Mouse (Mus musculus) CD4-positive, CD25-positive, alpha-beta regulatory T cell, adult 4 months (primary cell): ENCODE data around the gene Kdm5a. TPM values are rescaled to one million over a fixed set of nuclear protein-coding genes. Genes with fewer than 3 reads are reported as not detected.

Source experiments
- ATAC-seq: one replicate; pipeline ENCODE4 v1.8.0; 2017
- polyA plus RNA-seq, 2 experiments: library from polyadenylated mRNA; unstranded; fragments of 100-300 nt; shearing (Covaris generic); gene quantifications; one replicate each; pipeline ENCODE4 v1.2.1; 2017

Kdm5a gene
- polyA plus RNA-seq, 2 experiments from 2014 or later: 82.2 to 92.8 TPM

DNA sequence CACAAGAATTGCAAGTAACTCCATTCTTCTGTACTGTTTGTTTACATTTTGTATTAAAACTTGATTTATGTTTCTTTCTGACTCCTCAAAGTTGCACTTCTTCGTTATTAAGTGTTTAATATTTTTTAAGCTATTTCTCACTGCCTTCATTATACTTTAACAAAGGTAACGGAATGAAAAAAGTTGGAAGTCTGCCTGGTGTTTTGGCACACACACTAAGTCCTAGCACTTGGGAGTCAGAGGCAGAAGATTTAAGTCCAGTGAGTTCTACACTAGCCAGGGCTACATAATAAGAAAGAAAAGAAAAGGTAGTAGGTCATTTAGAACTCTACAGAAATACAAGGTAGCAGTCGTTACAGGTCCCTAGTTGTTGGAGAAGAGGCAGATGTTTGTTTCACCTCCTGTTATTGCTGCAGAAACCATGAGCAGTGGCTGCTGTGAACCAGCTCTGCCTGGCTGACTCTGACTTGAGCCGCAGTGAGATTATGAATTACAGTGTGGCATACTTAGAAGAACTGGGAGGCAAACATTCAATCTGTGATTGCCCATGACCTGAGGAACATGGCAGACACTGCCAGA is 78.3 kb downstream of the Kdm5a start:
- no peak for ATAC-seq

DNA sequence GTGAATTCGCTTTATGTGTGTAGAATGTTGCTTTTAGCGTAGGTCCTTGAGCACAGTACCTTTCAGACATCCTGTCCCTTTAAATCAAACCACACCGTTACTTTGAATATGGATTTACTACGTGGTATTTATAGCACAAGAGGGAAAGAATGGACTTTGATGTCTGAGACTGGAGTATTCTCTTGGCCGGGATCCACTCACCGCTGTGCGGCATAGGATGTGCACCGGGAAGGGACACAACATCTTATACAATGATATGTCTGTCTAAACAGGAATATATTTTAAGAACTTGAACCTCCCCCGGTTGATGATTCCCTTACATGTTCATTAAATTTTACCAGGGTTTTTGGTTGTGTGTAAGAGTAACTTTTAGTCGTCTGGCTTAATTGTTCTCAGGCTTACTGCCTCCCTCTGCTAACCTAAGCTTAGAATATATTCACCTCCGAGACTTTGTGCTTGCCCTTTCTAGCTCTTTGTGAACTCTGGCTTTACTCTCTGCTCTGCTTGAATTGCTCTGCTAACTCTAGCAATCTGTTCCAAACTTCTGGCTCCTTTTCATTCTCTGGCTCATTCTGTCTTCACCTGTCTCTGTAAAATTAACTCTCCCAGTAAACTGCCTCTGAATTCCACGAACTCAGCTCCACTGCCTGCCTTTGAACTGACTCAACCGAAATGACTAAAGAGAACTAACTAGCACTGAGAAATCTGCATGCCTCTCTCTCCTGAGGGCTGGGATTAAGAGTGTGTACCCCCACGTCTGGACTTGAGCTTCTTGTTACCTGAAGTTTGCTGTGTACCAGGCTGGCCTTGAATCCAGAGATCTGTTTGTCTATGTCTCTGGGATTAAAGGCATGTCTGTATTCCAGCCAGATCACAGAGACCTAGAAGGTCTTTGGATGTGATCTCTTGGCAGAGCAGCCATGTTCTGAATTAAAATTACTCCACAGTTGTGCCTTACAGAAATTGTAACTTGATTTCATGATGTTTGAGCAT is 79.7 kb downstream of the Kdm5a start:
- no peak for ATAC-seq

DNA sequence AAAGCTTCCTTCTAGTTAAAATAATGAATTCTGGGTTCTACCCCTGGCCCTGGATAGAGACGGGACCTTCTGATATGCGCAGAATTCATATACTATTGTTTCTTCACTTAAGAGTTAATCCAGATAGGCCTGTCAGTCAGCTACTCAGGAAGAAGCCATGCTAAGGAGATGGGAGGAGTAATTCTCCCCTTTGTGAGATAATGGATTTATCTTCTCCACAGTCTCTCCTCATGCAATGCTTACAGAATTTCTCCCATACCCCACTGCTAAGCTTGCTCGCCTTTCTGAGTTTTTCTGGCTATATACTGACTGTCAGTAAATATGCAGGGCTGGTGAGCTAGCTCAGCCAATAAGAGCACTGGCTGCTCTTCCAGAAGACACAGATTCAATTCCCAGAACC is 86.3 kb downstream of the Kdm5a start:
- no peak for ATAC-seq

DNA sequence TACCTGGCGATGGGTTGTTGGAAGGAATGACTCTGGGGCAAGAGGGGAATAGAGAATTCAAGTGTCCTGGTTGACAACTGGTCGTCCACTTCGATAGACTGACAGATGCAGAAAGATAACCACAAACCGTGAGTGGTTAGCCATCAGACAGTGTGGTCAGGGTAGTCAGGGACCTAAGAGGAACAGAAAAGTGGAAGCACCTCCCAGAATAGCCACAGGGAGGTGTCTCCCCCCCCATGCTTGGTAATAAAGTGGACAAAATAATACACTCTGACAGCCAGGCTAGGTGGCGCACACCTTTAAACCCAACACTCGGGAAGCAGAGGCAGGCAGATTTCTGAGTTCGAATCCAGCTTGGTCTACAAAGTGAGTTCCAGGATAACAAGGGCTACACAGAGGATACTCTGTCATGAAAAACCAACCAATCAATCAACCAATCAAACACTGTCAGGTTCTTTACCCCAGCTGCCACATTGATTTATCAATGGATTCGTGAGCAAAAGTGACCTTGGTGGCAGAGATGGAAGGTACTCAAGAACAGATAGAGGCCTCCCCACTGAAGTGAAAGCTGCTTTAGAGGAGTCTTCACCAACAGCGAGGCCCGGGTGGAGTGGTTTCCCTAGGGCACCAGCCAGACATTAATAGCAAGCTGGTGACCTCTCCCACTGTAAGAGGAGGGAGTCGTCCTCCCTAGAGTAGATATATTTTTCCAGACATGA is 88.6 kb downstream of the Kdm5a start:
- ATAC-seq: no peak

DNA sequence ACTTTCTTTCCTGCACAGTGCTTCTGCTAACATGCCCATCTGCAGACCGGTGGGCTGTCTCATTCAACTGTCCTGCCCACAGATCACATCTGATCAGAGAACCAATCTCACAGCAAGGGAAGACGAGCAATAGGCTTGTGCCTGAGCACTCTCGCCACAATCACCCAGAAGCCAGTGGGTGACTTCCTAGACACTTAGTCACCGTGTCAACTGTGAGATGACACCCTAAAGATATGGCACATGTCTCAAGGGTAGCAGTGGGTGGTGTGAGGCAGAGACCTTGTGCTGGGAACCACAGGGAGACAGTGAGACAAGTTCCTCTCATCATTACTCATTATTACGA is 89.2 kb downstream of the Kdm5a start:
- peak; percentile 55 for ATAC-seq

DNA sequence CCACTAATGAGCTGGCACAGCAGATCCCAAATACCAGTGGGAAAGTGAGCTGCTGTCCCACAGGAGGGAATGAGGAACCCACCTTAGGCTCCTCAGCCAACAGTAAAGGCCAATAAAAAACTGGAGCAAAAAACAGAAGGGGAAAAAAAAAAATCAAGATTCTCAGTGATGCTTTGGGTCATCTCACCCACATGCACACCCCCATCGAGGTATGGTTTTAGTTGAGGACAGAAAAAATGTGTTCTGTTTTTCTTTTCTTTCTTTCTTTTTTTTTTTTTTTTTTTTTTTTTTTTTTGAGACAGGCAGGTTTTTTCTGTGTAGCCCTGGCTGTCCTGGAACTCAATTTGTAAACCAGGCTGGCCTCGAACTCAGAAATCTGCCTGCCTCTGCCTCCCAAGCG is 89.6 kb downstream of the Kdm5a start:
- no peak for ATAC-seq

DNA sequence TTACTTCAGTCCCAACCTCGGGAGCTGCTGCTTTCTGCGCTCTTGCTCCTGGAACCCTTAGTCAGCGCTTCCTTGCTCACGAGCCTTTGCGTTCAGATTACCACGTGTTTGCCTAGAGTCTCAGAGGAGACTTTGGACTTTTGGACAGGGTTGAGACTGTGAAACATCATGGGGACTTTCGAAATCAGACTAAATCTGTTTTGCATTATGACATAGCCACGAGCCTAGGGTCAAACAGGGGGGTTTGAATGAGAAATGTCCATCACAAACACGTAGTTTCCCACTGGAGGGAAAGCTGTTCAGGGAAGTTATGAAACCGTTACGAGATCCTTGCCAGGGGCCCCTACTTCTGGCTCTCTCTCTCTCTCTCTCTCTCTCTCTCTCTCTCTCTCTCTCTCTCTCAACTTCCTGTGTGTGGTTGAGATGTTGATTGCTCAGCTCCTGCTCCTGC is 90.7 kb downstream of the Kdm5a start:
- peak; percentile 64 for ATAC-seq

DNA sequence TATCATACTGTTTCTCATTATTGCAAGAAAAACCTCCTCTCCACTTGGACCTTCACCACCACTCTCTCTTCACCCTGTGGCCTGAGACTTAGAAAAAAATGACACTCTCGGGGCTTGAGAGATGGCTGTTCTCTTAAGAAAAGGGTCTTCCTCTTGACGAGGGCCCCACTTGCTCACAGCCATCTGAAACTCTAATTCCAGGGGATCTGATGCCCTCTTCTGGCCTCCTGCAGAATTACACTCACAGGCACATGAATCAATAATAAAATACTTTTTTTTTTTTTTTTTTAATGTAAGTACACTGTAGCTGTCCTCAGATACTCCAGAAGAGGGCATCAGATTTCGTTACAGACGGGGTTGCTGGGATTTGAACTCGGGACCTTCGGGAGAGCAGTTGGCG is 93.2 kb downstream of the Kdm5a start:
- peak; percentile 33 for ATAC-seq

DNA sequence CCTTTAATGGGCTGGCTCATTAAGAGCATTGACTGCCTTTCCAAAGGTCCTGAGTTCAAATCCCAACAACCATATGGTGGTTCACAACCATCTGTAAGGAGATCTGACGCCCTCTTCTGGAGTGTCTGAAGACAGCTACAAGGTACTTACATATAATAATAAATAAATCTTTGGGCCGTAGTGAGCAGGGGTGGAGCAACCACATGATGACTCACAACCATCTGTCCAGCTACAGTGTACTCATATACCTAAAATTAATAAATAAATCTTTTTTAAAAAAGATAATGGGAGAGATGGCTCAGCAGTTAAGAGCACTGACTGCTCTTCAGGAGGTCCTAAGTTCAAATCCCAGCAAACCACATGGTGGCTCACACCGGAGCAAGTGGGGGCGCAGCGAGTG is 93.8 kb downstream of the Kdm5a start:
- no peak for ATAC-seq

DNA sequence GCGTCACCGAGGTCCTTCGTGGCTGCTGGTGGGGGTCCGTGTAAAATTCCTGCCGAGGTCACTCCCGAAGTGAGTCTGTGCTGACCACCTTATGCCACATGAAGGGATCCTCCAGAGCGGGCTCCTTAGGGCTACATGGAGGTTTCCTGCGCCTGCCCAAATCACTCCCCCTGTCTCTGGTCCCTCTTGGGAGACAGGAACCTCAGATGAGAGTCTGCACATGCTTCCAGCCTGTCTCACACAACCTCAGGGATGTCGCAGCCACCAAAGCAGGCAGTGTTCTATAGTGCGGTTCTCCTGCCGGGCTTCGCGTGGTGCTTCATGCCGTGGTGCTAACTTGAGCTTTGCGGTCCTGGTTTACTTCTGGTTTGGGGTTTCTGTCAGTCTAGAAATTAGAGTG is 97.3 kb downstream of the Kdm5a start:
- ATAC-seq: no peak

DNA sequence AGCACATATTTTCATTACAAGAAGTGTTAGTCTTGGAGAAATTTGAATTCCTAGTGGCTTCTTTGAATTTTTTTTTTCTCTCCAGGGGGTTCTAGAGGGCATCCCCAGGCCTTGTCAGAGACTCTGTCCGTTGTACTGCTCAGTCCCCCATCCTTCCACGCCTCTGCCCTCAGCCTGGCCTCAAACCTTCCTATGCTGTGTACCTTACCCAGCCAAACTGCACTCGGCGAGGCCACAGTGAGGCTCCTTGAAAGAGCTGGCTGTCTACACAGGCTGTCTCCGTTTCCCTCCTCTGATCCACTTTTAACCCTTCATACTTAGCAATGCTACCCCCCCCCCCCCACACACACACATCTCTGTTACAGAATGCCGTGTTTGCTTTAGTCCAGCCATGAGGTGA is 98.3 kb downstream of the Kdm5a start:
- ATAC-seq: no peak

DNA sequence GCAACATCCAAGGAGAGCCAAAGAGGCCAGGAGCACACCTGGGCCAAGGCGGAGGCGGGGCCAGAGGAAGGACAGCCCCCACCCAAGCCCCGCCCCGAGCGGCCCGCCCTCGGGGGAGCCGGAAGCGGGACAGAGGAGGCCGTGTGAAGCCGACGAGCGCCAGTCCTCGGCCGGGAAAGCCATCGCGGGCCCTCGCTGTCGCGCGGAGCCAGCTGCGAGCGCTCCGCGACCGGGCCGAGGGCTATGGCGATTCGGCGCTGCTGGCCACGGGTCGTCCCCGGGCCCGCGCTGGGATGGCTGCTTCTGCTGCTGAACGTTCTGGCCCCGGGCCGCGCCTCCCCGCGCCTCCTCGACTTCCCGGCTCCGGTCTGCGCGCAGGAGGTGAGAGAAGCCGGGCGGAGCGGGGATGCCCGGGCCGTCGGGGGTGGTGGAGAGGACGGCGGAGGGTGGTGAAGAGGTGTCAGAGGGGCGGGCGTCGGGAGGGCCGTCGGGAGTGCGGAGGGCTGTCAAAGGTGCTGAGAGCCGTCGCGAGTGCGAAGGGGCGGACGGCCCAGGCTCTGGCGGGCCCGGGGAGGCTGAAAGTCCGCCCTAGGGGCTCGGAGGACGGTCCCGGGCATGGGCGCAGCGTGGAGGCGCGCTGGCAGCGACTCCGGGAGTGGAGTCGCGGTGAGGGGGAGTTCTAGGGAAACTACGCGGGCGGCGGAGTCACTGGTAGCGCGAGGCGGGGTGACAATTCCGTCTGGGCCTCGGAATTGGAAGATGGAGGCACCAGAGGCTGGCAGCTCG is 99.4 kb downstream of the Kdm5a start, which contains the start of gene Il17ra:
Il17ra (plus strand) TSS at position 162 of the 786 bp plus-strand sequence.
- peak; percentile 58 for ATAC-seq

DNA sequence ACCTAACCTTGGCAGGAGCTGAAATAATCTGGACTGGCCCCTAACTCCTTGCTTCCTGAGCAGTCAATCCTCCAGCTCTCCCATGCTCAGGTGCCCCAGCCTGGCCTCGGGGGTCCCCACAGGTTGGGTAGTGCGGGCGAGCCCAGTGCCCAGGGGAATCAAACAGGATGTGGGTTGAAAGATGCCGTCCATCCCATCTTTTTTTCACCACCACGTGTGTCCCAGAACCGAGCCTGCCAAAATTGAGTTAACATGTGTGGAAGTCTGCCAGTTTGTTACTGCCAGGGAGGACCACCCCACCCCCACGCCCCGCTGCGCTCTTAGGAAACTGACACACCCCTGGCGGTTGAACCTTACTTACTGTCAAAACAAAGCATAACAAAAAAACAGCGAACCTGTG is 100.0 kb downstream of the Kdm5a start:
- ATAC-seq: peak; percentile 46

DNA sequence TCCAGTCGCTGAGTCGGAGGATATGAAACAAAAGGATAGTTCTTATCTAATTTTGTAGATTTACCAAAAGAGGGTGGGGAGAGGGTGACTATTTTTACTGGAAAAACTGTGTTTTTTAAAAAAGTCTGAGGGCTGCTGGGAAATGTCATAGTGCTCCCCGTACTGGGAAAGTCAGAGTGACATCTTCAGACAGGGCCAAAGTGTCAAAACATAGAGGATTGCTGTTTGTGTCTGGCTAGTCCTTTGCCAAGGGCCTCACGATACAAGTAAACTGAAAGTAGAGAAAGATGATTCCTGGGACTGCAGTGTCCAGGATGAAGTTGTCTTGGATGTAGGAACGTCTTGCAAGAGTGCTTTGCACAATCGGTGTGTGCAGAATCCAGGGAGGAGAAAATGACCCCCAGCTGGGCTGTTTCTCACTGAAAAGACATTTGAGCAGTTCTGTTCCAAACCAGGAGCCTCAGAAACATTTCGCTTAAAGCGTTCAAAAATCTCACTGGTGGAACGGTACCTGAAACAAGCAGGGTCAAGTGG is 100.5 kb downstream of the Kdm5a start:
- no peak for ATAC-seq

DNA sequence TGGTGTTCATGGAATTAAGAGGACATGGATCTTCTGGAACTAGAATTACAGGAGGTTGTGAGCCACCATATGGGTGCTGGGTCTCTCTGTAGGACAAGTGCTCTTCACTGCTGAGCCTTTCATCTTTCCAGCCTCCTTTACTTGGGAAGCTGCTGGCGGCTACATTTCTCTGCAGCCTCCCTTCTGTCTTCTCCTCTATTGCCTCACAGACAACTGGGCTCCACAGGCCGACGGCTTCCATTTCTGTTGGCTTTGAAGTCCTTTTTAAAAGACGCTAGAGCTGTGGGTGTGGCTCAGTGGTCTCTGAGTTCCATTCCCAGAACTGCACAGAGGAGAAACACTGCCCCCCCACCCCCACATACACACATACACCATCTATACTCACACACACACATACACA is 101.5 kb downstream of the Kdm5a start:
- no peak for ATAC-seq

DNA sequence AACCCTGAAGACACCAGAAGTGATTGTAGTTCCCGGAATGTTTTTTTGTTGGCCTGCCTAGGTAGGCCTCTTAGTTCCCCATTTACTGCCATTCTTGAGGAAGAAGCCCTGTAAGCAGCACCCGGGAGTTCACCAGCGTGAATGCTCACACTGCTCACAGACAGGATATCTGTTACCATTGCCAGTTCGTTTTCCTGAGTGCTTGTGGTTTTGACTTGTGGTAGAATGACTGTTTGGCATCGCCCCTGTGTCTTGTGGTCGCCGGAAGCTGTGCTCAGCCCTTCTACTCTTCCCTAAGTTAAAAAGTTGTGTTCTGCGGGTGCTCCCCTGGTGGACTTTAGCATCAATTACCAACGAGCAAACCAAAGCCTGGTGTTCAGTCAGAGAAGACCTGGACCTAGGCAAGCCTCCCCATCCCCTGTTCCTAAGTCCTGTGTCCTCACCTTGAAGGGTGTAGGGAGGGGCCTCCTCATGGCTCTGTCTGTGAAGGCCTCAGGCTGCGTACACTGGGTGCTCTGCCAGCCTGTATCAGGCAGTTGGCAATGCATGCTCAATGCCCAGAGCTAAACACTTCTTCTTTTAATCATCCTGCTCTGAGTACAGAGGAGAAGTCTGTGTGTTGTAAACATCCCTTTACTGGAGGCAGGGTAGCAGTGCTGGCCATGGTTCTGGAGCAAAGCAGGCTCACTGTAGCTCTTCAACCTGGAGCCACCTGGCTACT is 102.8 kb downstream of the Kdm5a start:
- peak; percentile 76 for ATAC-seq

DNA sequence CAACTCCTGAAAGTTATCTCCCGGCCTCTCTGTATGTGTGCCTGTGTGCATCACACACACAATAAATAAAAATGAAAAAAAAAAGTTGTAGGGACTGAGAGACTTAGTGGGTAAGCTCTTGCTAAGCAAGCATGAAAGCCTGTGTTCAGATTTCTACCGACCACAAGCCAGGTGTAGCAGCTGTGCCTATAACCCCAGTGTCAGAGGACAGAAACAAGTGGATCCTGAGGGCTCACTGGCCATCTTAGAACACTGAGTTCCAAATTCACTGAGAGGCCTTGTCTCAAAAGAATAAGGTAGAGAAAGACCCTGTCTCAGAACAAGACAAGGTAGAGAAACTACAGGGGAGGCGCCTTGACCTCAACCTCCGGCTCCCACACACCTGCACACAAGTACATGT is 104.3 kb downstream of the Kdm5a start:
- ATAC-seq: no peak

DNA sequence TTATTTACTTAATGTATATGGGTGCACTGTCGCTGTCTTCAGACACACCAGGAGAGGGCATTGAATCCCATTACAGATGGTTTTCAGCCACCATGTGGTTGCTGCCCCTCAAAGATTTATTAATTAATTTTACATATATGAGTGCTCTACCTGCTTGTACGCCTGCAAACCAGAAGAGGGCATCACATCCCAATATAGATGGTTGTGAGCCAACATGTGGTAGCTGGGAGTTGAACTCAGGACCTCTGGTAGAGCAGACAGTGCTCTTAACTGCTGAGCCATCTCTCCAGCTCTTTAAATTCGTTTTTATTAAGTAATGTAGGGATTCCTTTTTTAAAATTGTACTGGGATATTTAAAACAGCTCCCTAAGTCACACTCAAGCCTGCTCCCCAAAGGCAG is 105.3 kb downstream of the Kdm5a start:
- no peak for ATAC-seq

DNA sequence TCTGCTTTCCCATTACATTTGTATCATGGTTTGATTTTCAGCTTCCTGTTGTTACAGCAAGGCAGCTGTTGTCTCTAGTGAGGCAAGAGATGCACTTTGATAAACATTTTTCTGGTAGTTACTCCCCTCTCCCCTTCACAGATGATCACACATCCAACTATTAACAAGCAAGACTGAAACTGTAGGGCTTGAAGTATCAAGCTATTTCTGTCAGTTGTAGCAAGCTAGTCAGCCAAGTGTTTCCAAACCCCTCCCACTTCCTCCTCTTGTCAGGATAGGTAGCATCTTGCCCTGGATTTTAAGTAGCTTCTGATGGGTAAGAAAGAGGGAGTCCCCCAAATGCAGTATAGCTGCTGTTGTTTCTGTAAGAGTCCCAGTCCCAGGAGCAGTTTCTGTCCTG is 105.8 kb downstream of the Kdm5a start:
- ATAC-seq: peak; percentile 6

DNA sequence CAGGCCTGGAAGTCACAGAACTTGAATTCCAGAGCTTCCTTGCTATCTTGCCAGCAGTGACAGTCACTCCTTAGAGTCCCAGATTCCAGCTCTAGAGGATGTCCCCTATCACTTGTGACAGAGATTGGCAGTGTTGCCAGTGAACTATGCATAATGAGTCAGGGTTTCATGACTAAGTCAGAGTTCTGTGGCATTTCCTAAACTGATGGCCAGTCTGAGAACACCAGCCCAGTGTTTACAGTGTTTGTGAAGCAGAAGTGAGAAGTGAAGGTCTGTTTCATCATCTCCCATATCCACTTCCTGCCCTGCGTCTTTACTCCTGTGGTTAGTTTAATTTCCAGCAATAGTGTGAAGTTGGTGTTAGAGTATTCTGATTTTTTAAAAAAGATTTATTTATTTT is 106.7 kb downstream of the Kdm5a start:
- ATAC-seq: peak; percentile 32

DNA sequence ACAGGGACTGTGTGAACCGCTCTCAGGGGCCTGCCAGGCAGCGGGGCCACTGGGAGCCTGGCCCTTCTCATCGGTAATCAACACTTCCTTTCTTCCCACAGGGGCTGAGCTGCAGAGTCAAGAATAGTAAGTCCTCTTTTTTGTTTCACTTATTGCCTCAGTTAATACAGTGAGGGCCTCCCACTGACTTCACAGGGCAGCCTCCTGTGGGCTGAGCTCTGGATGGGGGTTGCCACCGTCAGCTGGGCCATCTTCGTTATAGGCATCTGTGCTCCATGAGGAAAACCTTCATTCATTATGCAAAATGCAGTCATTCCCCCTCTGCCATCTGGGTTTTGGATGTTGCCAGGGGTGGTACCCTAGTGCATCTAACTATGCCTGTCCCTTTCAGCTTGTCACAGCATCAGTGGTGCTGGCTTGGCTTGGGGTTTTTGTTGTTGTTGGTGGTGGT is 108.1 kb downstream of the Kdm5a start:
- ATAC-seq: no peak
